Mouse (Mus musculus) heart, adult 2 months (tissue): ENCODE results near the gene Spcs3.

Experiments
- CTCF ChIP-seq: fragments of 200-600 bp; IDR thresholded peaks from 2 replicates; pipeline ENCODE4 v1.8.1; 2022; ENCODE audit warnings: antibody characterized with exemption, mild to moderate bottlenecking, moderate library complexity
- POLR2A ChIP-seq: fragments of 200-500 bp; IDR thresholded peaks from 2 replicates; pipeline ENCODE4 v1.6.1; 2011; ENCODE audit warnings: mild to moderate bottlenecking, low read depth, low read length, control low read depth; ENCODE audit not compliant: insufficient read depth

- TF ChIP-seq CTCF (no peak), POLR2A (peak; percentile 58; the same call in 1 of the 2 replicates)
Observed at GRCm38 (mm10) chr8:54570618-54571609, 41.1 kb upstream of the Spcs3 start.
